Mouse (Mus musculus) midbrain, embryonic 16.5 days (tissue): ENCODE data around the gene Pmfbp1. TPM values are rescaled to one million over a fixed set of nuclear protein-coding genes. Genes with fewer than 3 reads are reported as not detected.

ENCODE experiments used
- ATAC-seq: fragments of 200-750 bp; cut with Nextera tagmentation; 2 replicates; pipeline ENCODE4 v1.8.0; 2017; ENCODE audit warnings: moderate TSS enrichment
- H3K27ac ChIP-seq: fragments of 300-500 bp; sonication (generic); 2 replicates; pipeline ENCODE4 v1.5.1; 2014; ENCODE audit warnings: mild to moderate bottlenecking, low read length, mixed read lengths
- H3K27me3 ChIP-seq: fragments of 300-500 bp; sonication (generic); 2 replicates; pipeline ENCODE4 v1.6.1; 2014; ENCODE audit warnings: low read depth, low read length, mixed read lengths; ENCODE audit not compliant: control insufficient read depth, insufficient read depth
- H3K36me3 ChIP-seq: fragments of 300-500 bp; sonication (generic); 2 replicates; pipeline ENCODE4 v1.6.1; 2014; ENCODE audit warnings: mild to moderate bottlenecking, low read length, moderate library complexity, mixed read lengths; ENCODE audit not compliant: control insufficient read depth, insufficient read depth
- H3K4me1 ChIP-seq: fragments of 300-500 bp; sonication (generic); 2 replicates; pipeline ENCODE4 v1.6.1; 2014; ENCODE audit warnings: mild to moderate bottlenecking, low read length, mixed read lengths; ENCODE audit not compliant: control insufficient read depth, insufficient read depth
- H3K4me2 ChIP-seq: fragments of 300-500 bp; sonication (generic); 2 replicates; pipeline ENCODE4 v1.6.1; 2014; ENCODE audit warnings: mild to moderate bottlenecking, low read length, mixed read lengths
- H3K4me3 ChIP-seq: fragments of 300-500 bp; sonication (generic); 2 replicates; pipeline ENCODE4 v1.5.1; 2014; ENCODE audit warnings: low read depth, mild to moderate bottlenecking, low read length, moderate library complexity, mixed read lengths
- H3K9ac ChIP-seq: fragments of 300-500 bp; sonication (generic); 2 replicates; pipeline ENCODE4 v1.6.1; 2014; ENCODE audit warnings: low read depth, low read length, mixed read lengths
- H3K9me3 ChIP-seq: fragments of 300-500 bp; sonication (generic); replicated peaks from 2 replicates; pipeline ENCODE4 v1.6.1; 2014; ENCODE audit warnings: mild to moderate bottlenecking, low read length, mixed read lengths; ENCODE audit not compliant: control insufficient read depth, poor library complexity, severe bottlenecking
- WGBS: fragments of 180-500 bp; shearing (Covaris S2); extraction: QIAGEN DNeasy Blood & Tissue Kit; methylation state at CpG from one replicate; pipeline ENCODE4 v1.1.7; 2014; 5-methylcytosine and 5-hydroxymethylcytosine counted together
- polyA plus RNA-seq: library from polyadenylated mRNA; unstranded; fragments of >200 nt; fragmentation: Nextera tagmentation; extraction: Ambion mirVana; gene quantifications from 2 replicates; pipeline ENCODE4 v1.2.1, GENCODE M21; 2015

The Pmfbp1 gene
- polyA plus RNA-seq, 1 experiment from 2014 or later = 2.1 TPM

DNA sequence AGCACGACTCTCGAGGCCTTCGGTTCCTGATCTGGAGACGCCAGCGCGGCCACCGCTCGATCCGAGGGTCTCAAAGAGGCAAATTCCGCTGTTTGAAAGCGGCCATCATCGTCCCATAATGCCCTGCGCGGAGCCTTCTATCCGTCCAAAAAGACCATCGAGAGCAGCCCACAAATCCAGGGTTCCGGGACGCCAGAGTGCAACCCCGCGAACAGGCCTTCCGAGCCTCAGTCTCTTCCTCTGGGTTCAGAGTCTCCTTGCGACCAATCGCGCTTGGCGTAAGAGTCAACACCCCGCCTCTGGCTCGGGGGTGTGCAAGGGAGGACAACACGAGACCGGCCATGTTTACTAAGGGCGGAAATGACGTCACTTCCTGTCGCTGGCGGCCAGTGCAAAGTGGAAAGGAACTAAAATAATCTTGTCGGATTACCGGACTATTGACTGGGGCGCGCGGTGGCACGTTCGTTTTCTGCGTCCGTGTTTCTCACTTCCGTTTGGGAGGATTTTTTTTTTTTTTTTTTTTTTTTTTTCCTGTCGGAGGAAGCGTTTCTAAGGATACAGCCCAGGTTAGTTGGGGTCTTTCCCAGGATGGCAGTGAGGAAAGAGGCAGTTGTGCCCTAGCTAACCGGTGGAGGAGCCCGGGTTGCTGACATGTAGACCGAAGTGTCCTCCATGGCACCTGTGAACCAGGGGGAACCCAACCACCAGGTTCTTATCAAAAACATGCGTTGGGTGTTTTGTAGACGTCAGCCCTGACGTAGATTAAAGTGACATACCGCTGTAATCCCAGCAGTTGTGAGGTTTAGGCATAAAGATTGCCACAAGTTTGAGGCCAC is 71.9 kb downstream of the Pmfbp1 start, which contains the start of the genes Dhx38 and Txnl4b:
Dhx38 (minus strand) TSS at position 364 of the 836 bp plus-strand sequence.
Txnl4b (plus strand) TSS at position 395 of the 836 bp plus-strand sequence.
- peaks cover 12% of the 10 kb centered on the region for H3K36me3 ChIP-seq

DNA sequence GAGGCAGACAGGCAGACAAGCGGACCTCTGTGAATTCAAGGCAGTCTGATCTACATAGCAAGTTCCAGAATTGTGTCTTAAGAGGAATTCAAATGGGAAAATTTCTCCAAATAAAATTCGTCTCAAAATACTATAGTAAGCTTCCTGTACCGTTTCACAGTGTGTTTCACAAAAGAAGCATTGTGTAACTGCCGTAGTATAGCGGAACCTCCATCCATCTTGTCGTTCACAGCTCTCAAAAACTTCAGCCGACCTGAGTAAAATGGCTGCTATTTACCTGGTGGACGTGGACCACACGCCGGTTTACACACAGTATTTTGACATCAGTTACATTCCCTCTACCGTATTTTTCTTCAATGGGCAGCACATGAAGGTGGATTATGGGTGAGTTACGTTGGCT is 77.3 kb downstream of the Pmfbp1 start:
- H3K4me2 ChIP-seq = no peak overlapping the region
- no peak for ATAC-seq
- WGBS = 94% methylated on average over 12 of the region's 12 CpGs
- H3K27me3 ChIP-seq = no peaks in the 10 kb centered on the region
- H3K27ac ChIP-seq = no peak overlapping the region
- no peak overlapping the region for H3K9ac ChIP-seq
- H3K4me3 ChIP-seq = no peak overlapping the region
- H3K9me3 ChIP-seq = no peaks in the 10 kb centered on the region
- H3K4me1 ChIP-seq = peaks cover 5% of the 10 kb centered on the region; the same call in 1 of the 2 replicates
- no peaks in the 10 kb centered on the region; the same call in none of the 2 replicates for H3K36me3 ChIP-seq

More for the DNA sequence above, 71.9 kb downstream of the Pmfbp1 start, which contains the start of the genes Dhx38 and Txnl4b:
- peak within 1 kb of the TSS; percentile 73 for H3K4me3 ChIP-seq
- H3K4me1 ChIP-seq = peaks cover 15% of the 10 kb centered on the region
- WGBS = under 1% methylated on average over 52 of the region's 52 CpGs
- H3K9me3 ChIP-seq = no peaks in the 10 kb centered on the region
- ATAC-seq = peak; percentile 99
- H3K9ac ChIP-seq = peak within 1 kb of the TSS; percentile 81
- H3K27ac ChIP-seq = peak within 1 kb of the TSS; percentile 87
- H3K27me3 ChIP-seq = no peaks in the 10 kb centered on the region
- peak within 1 kb of the TSS; percentile 91 for H3K4me2 ChIP-seq

DNA sequence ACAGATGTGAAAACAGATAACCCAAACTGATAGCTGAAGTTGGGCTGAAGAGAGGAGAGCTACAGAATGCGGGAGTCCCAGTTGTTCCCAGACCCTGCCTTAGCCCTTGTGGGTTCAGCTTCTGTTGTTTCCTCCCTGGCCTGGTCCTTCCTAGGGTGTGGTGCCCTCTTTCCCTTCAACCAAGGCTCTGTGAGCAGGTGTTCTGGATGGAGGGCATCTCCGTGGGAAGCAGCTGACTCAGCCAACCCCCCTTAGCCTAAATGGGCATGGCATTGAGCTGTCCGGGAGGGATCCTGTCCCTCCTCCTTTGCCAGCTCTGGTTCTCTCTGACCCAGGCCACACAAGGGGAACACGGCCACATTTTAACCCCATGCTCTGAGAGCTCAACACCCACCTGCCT is 82.5 kb downstream of the Pmfbp1 start:
- no peaks in the 10 kb centered on the region for H3K36me3 ChIP-seq
- H3K4me2 ChIP-seq = no peak overlapping the region
- ATAC-seq = no peak
- no peaks in the 10 kb centered on the region for H3K27me3 ChIP-seq
- H3K4me3 ChIP-seq = no peak overlapping the region
- no peak overlapping the region for H3K9ac ChIP-seq
- no peak overlapping the region for H3K27ac ChIP-seq
- no peaks in the 10 kb centered on the region for H3K9me3 ChIP-seq
- 74% methylated on average over 4 of the region's 4 CpGs for WGBS
- H3K4me1 ChIP-seq = no peaks in the 10 kb centered on the region

DNA sequence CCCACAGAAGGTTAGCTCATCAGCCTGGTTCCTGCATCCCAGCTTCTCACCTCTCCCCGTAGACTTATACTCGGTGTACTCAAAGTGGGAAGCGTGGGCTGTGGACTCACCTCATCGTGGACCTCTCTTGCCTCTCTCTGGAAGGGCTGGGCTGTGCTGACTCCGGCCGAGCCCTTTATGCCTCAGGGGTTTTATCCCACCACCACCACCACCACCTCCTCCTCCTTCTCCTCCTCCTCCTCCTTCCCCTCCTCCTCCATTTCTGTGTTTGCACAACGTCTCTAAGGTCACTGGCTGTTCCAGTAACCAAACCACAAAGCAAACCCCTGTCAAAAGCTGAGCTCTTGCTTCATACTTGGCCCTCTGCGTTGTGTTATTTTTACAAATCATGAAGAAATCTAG is 85.1 kb downstream of the Pmfbp1 start, which contains the start of gene Hp:
Hp (minus strand) TSS at position 273 of the 402 bp plus-strand sequence.
- no peaks in the 10 kb centered on the region for H3K4me1 ChIP-seq
- H3K36me3 ChIP-seq = no peaks in the 10 kb centered on the region
- H3K4me2 ChIP-seq = no peak within 1 kb of the TSS
- no peak within 1 kb of the TSS for H3K4me3 ChIP-seq
- H3K9me3 ChIP-seq = no peaks in the 10 kb centered on the region
- no peak within 1 kb of the TSS for H3K27ac ChIP-seq
- H3K27me3 ChIP-seq = no peaks in the 10 kb centered on the region
- WGBS = 70% methylated on average over 8 of the region's 8 CpGs
- ATAC-seq = no peak
- no peak within 1 kb of the TSS for H3K9ac ChIP-seq

DNA sequence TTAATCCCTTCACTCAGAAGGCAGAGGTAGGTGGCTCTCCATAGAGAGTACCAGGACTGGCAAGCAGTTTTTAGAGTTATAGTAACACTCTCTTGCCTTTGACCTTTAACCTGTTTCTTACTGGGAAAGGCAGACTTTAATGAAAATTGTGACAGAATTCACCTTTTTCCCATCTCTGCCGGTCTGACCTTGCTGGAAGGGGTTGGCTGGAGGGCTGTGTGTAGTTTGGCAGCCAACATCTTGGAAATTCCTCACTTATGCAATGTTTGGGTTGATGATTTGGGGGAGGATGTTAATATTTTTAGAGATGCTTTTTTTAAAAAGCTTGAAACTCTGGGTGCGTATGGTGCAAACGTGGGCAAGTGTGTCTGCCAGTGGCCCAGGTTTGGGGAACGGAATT is 90.5 kb downstream of the Pmfbp1 start:
- H3K9ac ChIP-seq = no peak overlapping the region
- H3K27ac ChIP-seq = no peak overlapping the region
- no peak for ATAC-seq
- no peak overlapping the region for H3K4me3 ChIP-seq
- no peaks in the 10 kb centered on the region for H3K36me3 ChIP-seq
- no peaks in the 10 kb centered on the region for H3K4me1 ChIP-seq
- no peak overlapping the region for H3K4me2 ChIP-seq
- H3K27me3 ChIP-seq = no peaks in the 10 kb centered on the region
- WGBS = 88% methylated on average over 4 of the region's 4 CpGs
- no peaks in the 10 kb centered on the region for H3K9me3 ChIP-seq

DNA sequence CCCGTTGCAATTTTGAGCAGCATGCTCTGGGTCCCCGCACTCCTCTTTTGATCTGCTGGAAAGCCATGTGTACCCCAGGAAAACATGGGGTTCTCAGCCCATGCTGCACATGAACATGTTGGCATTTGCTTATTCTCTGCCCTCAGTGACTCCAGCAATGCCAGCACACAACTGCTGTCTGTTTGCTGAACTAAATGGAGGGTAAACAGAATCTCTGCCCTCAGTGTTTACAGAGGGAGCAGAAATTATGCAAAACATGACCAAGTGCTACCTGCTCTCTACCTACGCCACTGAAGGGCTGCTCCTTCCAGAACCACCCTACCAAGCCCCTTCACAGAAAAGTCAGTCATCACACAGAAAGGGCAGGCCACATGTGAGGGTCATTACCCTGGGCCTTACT is 91.0 kb downstream of the Pmfbp1 start:
- H3K4me3 ChIP-seq = no peak overlapping the region
- no peak for ATAC-seq
- no peak overlapping the region for H3K4me2 ChIP-seq
- no peak overlapping the region for H3K27ac ChIP-seq
- H3K36me3 ChIP-seq = no peaks in the 10 kb centered on the region
- no peaks in the 10 kb centered on the region for H3K4me1 ChIP-seq
- 86% methylated on average over 3 of the region's 3 CpGs for WGBS
- H3K9ac ChIP-seq = no peak overlapping the region
- no peaks in the 10 kb centered on the region for H3K9me3 ChIP-seq
- no peaks in the 10 kb centered on the region for H3K27me3 ChIP-seq

DNA sequence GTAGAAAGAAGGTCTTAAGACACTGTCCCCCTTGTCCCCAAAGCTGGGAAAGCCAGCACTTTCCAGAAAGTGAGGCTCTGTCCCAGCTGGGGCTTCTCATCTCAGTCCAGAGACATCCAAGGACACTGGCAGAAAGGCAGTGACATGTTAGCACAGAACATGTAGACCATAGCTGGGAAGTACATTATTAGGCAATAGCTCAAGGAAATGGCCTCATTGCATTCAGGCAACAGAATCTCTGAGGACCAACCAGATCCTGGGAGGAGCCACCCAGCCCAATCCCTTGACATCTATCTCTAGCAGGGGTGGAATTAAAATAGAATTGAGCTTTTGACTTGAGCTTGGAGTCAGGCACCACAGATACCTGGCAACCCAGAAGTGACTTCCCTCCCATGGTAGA is 91.8 kb downstream of the Pmfbp1 start:
- Histone ChIP-seq H3K4me3 (no peak overlapping the region), H3K36me3 (no peaks in the 10 kb centered on the region), H3K27ac (no peak overlapping the region), H3K27me3 (no peaks in the 10 kb centered on the region), H3K4me1 (no peaks in the 10 kb centered on the region), H3K4me2 (no peak overlapping the region), H3K9me3 (no peaks in the 10 kb centered on the region), H3K9ac (no peak overlapping the region)
- no peak for ATAC-seq

DNA sequence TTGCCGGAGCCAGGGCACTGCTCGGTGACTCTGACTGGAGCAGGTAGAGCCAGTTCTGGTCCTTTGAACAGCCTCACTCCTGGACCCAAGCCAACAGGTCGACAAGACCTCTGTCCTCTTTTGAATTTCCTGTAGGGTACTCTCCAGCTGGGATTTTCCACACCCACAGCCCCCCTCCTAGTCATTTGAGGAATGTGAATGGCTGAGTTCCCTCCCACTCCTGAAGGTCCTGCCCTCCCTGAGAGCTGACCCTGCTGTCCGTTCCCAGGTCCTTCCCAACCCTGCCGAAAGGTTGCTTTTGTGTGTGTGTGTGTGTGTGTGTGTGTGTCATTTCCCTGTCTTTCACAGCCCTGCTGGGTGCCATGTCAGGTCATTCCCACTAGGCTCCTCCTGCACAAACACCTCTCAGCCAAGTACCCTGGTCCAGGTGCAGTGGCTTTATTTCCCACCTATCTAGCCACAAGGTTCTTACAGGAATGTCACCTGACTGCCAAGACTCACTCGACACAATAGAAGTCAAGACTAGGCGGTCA is 93.2 kb downstream of the Pmfbp1 start:
- no peaks in the 10 kb centered on the region for H3K36me3 ChIP-seq
- H3K27me3 ChIP-seq = no peaks in the 10 kb centered on the region
- 79% methylated on average over 7 of the region's 7 CpGs for WGBS
- H3K9ac ChIP-seq = no peak overlapping the region
- no peaks in the 10 kb centered on the region for H3K4me1 ChIP-seq
- no peak for ATAC-seq
- H3K4me2 ChIP-seq = no peak overlapping the region
- no peaks in the 10 kb centered on the region for H3K9me3 ChIP-seq
- H3K27ac ChIP-seq = no peak overlapping the region
- H3K4me3 ChIP-seq = no peak overlapping the region

DNA sequence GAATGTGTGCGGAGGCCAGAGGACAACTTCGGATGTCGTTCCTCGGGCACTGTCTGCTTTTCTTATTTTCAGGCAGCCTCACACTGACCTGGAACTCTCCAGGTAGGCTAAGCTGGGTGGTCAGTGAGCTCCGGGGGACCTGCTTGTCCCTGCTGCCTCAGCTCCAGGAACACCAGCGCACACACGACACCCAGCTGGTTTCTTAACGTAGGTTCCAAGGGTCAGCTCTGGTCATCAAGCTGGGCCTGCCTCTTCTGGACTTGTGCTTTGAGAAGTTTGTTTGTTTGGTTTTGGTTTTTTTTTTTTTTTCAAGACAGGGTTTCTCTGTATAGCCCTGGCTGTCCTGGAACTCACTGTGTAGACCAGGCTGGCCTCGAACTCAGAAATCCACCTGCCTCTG is 97.1 kb downstream of the Pmfbp1 start:
- Histone ChIP-seq H3K9me3 (no peaks in the 10 kb centered on the region), H3K4me3 (no peak overlapping the region), H3K36me3 (0 out of 2 replicates have a peak, but pooled peaks cover 3% of the 10 kb centered on the region), H3K9ac (no peak overlapping the region), H3K27ac (no peak overlapping the region), H3K4me2 (no peak overlapping the region), H3K27me3 (no peaks in the 10 kb centered on the region), H3K4me1 (no peaks in the 10 kb centered on the region)
- 90% methylated on average over 9 of the region's 9 CpGs for WGBS
- ATAC-seq = no peak
